Mouse (Mus musculus): ENCODE data around the gene Pdgfc. TPM values are rescaled to one million over a fixed set of nuclear protein-coding genes. Genes with fewer than 3 reads are reported as not detected.

Gene Pdgfc
- total RNA-seq, 1 experiment, result 16.9 TPM

DNA sequence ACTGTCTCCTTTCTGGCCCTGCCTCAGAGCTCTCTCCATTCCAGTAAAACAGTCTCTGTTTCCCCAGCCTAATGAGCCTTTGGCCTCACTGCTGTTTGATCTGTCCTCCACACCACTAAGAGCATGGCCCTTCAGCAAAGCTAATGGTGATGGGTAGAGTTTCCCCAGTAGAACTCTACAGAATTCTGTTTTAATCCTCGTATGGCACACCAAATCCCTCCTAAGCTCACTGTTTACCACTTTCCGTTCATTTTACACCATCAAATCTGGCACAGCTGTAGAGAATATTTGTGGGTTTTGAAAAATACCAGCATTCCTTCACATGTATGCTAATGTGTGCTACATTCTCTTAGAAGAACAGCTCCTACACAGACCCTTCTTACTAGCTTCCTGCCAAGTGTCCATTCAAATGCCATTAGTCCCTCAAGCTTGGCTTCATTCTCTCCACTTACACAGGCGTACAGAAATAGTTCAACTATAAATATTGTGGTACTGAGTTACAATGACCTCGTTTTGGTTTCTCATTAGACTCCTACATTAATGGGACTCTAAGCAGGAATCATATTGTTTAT is 179.4 kb downstream of the Pdgfc start:
- TF ChIP-seq MAFK (IDR thresholded peaks at IDR 0.05; ENCODE audit: insufficient read depth, low read depth, low read length) (no peak), ZC3H11A (IDR thresholded peaks at IDR 0.05; ENCODE audit: borderline replicate concordance, low read depth, low read length) (no peak), CHD2 (IDR thresholded peaks at IDR 0.05; ENCODE audit: low read depth, low read length) (no peak), ZNF384 (IDR thresholded peaks at IDR 0.05; ENCODE audit: low read depth, low read length) (no peak), HCFC1 (IDR thresholded peaks at IDR 0.05; ENCODE audit: borderline replicate concordance, insufficient read depth, low read length) (no peak)
- Histone ChIP-seq H3K27ac (ENCODE audit: insufficient read depth, low read depth, low read length, poor library complexity, severe bottlenecking) (no peak overlapping the region), H3K9ac (ENCODE audit: insufficient read depth, low read depth, low read length, poor library complexity, severe bottlenecking) (no peak overlapping the region), H3K4me1 (ENCODE audit: control insufficient read depth in 2 of 2, insufficient read depth in 2 of 2, low read length in 2 of 2, poor library complexity in 1 of 2) (no peaks in the 10 kb centered on the region), H3K9me3 (ENCODE audit: control insufficient read depth, insufficient read depth, low read depth, low read length) (no peaks in the 10 kb centered on the region), H3K36me3 (ENCODE audit: control insufficient read depth, insufficient read depth, low read length, poor library complexity, severe bottlenecking) (no peaks in the 10 kb centered on the region), H3K4me3 (ENCODE audit: insufficient read depth in 1 of 2, low read depth in 1 of 2, low read length in 2 of 2, poor library complexity in 1 of 2, severe bottlenecking in 1 of 2) (no peak overlapping the region)
- in situ Hi-C loops (cut with MboI; ENCODE audit: low sequenced_read_pairs in 2 of 2, unreplicated experiment in 2 of 2), result no loop called here
- DNase-seq (ENCODE audit: low read depth, low spot score), result no peak

DNA sequence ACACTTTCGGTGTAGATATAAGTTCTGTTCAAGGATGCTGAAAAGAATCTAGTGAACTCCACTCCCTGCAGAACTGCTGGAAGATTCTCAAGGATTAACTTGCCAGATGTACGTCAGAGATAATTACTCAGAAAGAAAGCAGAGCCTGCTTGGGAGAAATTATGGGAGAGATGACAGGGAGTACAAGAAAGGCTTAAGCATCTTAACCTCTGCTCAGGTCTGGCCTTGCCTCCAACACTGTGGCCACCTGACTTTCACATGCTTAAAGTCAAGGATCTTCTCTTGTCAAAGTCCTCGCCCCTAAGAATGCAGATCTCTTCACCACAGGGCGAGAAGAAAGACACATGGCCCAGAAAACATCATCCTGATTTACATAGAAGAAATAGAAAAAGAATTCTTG is 185.5 kb downstream of the Pdgfc start:
- TF ChIP-seq HCFC1 (IDR thresholded peaks at IDR 0.05; ENCODE audit: borderline replicate concordance, insufficient read depth, low read length) (no peak), MAFK (IDR thresholded peaks at IDR 0.05; ENCODE audit: insufficient read depth, low read depth, low read length) (no peak), CHD2 (IDR thresholded peaks at IDR 0.05; ENCODE audit: low read depth, low read length) (no peak), ZC3H11A (IDR thresholded peaks at IDR 0.05; ENCODE audit: borderline replicate concordance, low read depth, low read length) (no peak), ZNF384 (IDR thresholded peaks at IDR 0.05; ENCODE audit: low read depth, low read length) (no peak)
- Histone ChIP-seq H3K4me3 (ENCODE audit: insufficient read depth in 1 of 2, low read depth in 1 of 2, low read length in 2 of 2, poor library complexity in 1 of 2, severe bottlenecking in 1 of 2) (no peak overlapping the region), H3K36me3 (ENCODE audit: control insufficient read depth, insufficient read depth, low read length, poor library complexity, severe bottlenecking) (no peaks in the 10 kb centered on the region), H3K4me1 (ENCODE audit: control insufficient read depth in 2 of 2, insufficient read depth in 2 of 2, low read length in 2 of 2, poor library complexity in 1 of 2) (no peaks in the 10 kb centered on the region), H3K27ac (ENCODE audit: insufficient read depth, low read depth, low read length, poor library complexity, severe bottlenecking) (no peak overlapping the region), H3K9me3 (ENCODE audit: control insufficient read depth, insufficient read depth, low read depth, low read length) (no peaks in the 10 kb centered on the region), H3K9ac (ENCODE audit: insufficient read depth, low read depth, low read length, poor library complexity, severe bottlenecking) (no peak overlapping the region)
- in situ Hi-C loops (cut with MboI; ENCODE audit: low sequenced_read_pairs in 2 of 2, unreplicated experiment in 2 of 2), result no loop called here
- DNase-seq (ENCODE audit: low read depth, low spot score), result no peak

DNA sequence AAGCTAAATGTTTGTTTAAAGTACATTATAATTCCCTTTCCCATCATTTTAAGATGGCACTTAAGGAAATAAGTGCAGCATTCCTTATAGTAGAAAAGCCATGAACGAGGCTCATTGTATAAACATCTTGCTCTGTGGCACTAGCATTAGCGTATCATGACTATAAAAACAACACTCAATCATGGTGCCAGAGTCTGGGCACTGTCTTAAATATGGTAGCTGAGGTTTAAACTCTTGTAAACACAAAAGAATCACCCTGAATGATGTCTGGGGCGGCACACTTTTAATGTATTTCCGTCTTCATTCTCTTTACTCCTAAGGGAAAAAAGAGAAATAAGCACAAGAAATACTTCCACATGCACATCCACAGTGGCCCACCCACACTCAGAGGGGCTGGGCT is 192.1 kb downstream of the Pdgfc start:
- in situ Hi-C loops (cut with MboI; ENCODE audit: low sequenced_read_pairs in 2 of 2, unreplicated experiment in 2 of 2), result no loop called here
- DNase-seq (ENCODE audit: low read depth, low spot score), result no peak
- H3K36me3 ChIP-seq (ENCODE audit: control insufficient read depth, insufficient read depth, low read length, poor library complexity, severe bottlenecking), result no peaks in the 10 kb centered on the region
- no peak overlapping the region for H3K9ac ChIP-seq (ENCODE audit: insufficient read depth, low read depth, low read length, poor library complexity, severe bottlenecking)
- H3K27ac ChIP-seq (ENCODE audit: insufficient read depth, low read depth, low read length, poor library complexity, severe bottlenecking), result no peak overlapping the region
- no peaks in the 10 kb centered on the region for H3K9me3 ChIP-seq (ENCODE audit: control insufficient read depth, insufficient read depth, low read depth, low read length)
- no peaks in the 10 kb centered on the region for H3K4me1 ChIP-seq (ENCODE audit: control insufficient read depth in 2 of 2, insufficient read depth in 2 of 2, low read length in 2 of 2, poor library complexity in 1 of 2)
- H3K4me3 ChIP-seq (ENCODE audit: insufficient read depth in 1 of 2, low read depth in 1 of 2, low read length in 2 of 2, poor library complexity in 1 of 2, severe bottlenecking in 1 of 2), result no peak overlapping the region
- TF ChIP-seq MAFK (IDR thresholded peaks at IDR 0.05; ENCODE audit: insufficient read depth, low read depth, low read length) (no peak), ZNF384 (IDR thresholded peaks at IDR 0.05; ENCODE audit: low read depth, low read length) (no peak), ZC3H11A (IDR thresholded peaks at IDR 0.05; ENCODE audit: borderline replicate concordance, low read depth, low read length) (no peak), CHD2 (IDR thresholded peaks at IDR 0.05; ENCODE audit: low read depth, low read length) (no peak)

DNA sequence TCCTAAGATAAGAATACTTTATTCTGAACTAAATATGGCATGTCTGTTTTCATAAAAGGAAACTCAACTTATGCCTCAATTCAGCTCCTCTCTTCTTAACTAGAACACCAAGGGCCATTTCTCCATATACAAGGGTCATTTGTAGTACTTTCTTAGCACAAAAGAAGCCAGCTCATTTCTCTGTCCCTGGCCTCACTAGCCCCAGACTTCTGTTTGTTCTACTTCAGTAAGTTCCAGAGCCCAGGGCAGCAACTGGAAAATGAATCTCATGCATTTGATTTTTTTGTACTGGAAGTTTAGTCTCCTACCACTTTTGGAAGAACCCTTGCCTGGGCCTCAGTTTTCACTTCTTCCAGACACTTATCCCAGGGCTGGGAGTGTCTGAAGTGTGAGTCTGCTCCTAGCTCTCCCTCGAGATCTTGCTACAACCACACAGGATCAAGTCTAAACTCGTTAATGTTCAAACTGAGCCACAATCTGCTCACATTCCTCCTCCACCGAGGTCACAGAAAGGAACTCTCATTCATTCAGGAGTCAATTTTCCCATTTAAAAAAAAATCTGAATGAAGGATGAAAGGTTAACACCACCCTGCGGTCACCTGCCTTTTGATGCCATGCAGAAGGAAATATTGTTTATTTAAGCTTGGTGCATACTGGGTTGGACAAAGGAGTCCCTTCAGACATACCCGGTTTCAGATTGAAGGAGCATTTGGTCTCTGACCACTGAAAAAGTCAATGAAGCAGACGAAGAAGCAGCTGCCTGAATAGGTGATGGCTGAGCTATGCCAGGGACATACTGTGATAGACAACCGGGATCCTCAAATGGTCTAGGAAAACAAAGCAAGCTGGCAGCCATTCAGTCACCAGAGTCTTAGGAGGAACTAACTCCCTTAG is 206.7 kb downstream of the Pdgfc start:
- no peak for DNase-seq (ENCODE audit: low read depth, low spot score)
- H3K4me3 ChIP-seq (ENCODE audit: insufficient read depth in 1 of 2, low read depth in 1 of 2, low read length in 2 of 2, poor library complexity in 1 of 2, severe bottlenecking in 1 of 2), result no peak overlapping the region
- no peak overlapping the region for H3K9ac ChIP-seq (ENCODE audit: insufficient read depth, low read depth, low read length, poor library complexity, severe bottlenecking)
- H3K27ac ChIP-seq (ENCODE audit: insufficient read depth, low read depth, low read length, poor library complexity, severe bottlenecking), result no peak overlapping the region
- TF ChIP-seq MAFK (IDR thresholded peaks at IDR 0.05; ENCODE audit: insufficient read depth, low read depth, low read length), result no peak
- TF ChIP-seq ZNF384 (IDR thresholded peaks at IDR 0.05; ENCODE audit: low read depth, low read length), result no peak
- no peak for TF ChIP-seq HCFC1 (IDR thresholded peaks at IDR 0.05; ENCODE audit: borderline replicate concordance, insufficient read depth, low read length)
- no peak for TF ChIP-seq CHD2 (IDR thresholded peaks at IDR 0.05; ENCODE audit: low read depth, low read length)
- no peak for TF ChIP-seq ZC3H11A (IDR thresholded peaks at IDR 0.05; ENCODE audit: borderline replicate concordance, low read depth, low read length)
- H3K9me3 ChIP-seq (ENCODE audit: control insufficient read depth, insufficient read depth, low read depth, low read length), result no peaks in the 10 kb centered on the region
- in situ Hi-C loops (cut with MboI; ENCODE audit: low sequenced_read_pairs in 2 of 2, unreplicated experiment in 2 of 2), result no loop called here
- no peaks in the 10 kb centered on the region for H3K36me3 ChIP-seq (ENCODE audit: control insufficient read depth, insufficient read depth, low read length, poor library complexity, severe bottlenecking)
- H3K4me1 ChIP-seq (ENCODE audit: control insufficient read depth in 2 of 2, insufficient read depth in 2 of 2, low read length in 2 of 2, poor library complexity in 1 of 2), result no peaks in the 10 kb centered on the region
